Mouse (Mus musculus) cerebellum, adult 2 months (tissue): ENCODE data around the gene A3galt2. TPM values are rescaled to one million over a fixed set of nuclear protein-coding genes. Genes with fewer than 3 reads are reported as not detected.

Source experiments
- DNase-seq, 2 experiments: peaks; one replicate each; pipeline ENCODE4 v3.0.0; 2021
- H3K27ac ChIP-seq: fragments of 200-500 bp; 2 replicates; pipeline ENCODE4 v1.5.1; 2012; ENCODE audit warnings: low read length, control low read depth, inconsistent platforms; ENCODE audit not compliant: insufficient read depth
- H3K27me3 ChIP-seq: fragments of 200-500 bp; 2 replicates; pipeline ENCODE4 v1.6.1; 2012; ENCODE audit warnings: inconsistent platforms, mild to moderate bottlenecking, low read length, moderate library complexity; ENCODE audit not compliant: control insufficient read depth, insufficient read depth
- H3K4me1 ChIP-seq: fragments of 200-500 bp; 2 replicates; pipeline ENCODE4 v1.6.1; 2011; ENCODE audit warnings: low read length; ENCODE audit not compliant: control insufficient read depth, insufficient read depth
- H3K4me3 ChIP-seq: fragments of 200-500 bp; replicated peaks from 2 replicates; pipeline ENCODE3; 2011; ENCODE audit warnings: mild to moderate bottlenecking, low read depth, low read length, control low read depth; ENCODE audit not compliant: insufficient read depth
- CTCF ChIP-seq: fragments of 200-500 bp; IDR thresholded peaks from 2 replicates; pipeline ENCODE4 v1.5.1; 2011; ENCODE audit warnings: low read depth, mild to moderate bottlenecking, control low read depth, low read length, moderate library complexity, borderline replicate concordance; ENCODE audit not compliant: insufficient read depth
- POLR2A ChIP-seq: fragments of 200-500 bp; IDR thresholded peaks from 2 replicates; pipeline ENCODE4 v1.6.1; 2011; ENCODE audit warnings: low read length, control low read depth, borderline replicate concordance; ENCODE audit not compliant: insufficient read depth
- WGBS: fragments of 180-500 bp; shearing (Covaris S2); methylation state at CpG from one replicate; pipeline ENCODE4 v1.1.7; 2018; 5-methylcytosine and 5-hydroxymethylcytosine counted together
- polyA plus RNA-seq: library from polyadenylated mRNA; depleted of rRNA; stranded (reverse); fragments of >200 nt; gene quantifications from 2 replicates; pipeline ENCODE4 v1.2.3, GENCODE M21; 2012; rRNA removed

Gene A3galt2
- polyA plus RNA-seq, 1 experiment: 1.9 TPM

GRCm38 (mm10) chr4:128806043-128806826, 51.1 kb downstream of the A3galt2 start, which contains the start of gene Zfp362:
Zfp362 (minus strand) TSS chr4:128806045.
- no peak for TF ChIP-seq CTCF
- Histone ChIP-seq H3K4me3 (peak within 1 kb of the TSS; percentile 83), H3K27me3 (no peaks in the 10 kb centered on the region), H3K4me1 (peaks cover 26% of the 10 kb centered on the region), H3K27ac (peak within 1 kb of the TSS; percentile 51)
- peak; percentile 54 to 59 for DNase-seq
- WGBS: 4% methylated on average over 98 of the region's 111 CpGs

DNA sequence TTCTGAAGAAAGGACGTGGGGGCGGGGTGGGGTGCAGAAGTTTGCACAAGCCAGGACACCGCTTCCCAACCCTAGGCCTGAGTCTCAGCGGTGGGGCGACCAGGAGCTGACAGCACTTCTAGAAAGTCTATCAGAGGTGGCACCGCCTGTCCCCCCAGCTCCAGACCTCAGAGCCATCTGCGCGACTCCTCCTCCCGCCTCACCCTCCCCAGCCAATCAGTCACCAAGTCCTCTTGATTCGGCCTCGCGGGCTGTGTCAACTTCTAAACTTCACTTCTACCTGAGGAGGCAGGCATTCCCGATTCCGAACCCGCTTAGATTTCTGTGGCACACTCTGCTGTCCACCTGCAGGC, 51.6 kb downstream of the A3galt2 start:
- H3K4me3 ChIP-seq: peak overlapping the region; percentile 34
- no peak for TF ChIP-seq CTCF
- 0 out of 2 replicates have a peak, but pooled peaks have one; percentile 16 for TF ChIP-seq POLR2A
- H3K27ac ChIP-seq: no peak overlapping the region
- H3K4me1 ChIP-seq: peaks cover 26% of the 10 kb centered on the region
- H3K27me3 ChIP-seq: no peaks in the 10 kb centered on the region
- DNase-seq: peak; percentile 67 to 70
- WGBS: 1% methylated on average over 15 of the region's 15 CpGs

- 8% methylated on average over 16 of the region's 16 CpGs for WGBS
- Histone ChIP-seq H3K4me1 (peaks cover 6% of the 10 kb centered on the region), H3K27me3 (no peaks in the 10 kb centered on the region), H3K27ac (peak overlapping the region; percentile 51), H3K4me3 (peak overlapping the region; percentile 96)
- peak; percentile 60; the same call in 1 of the 2 replicates for TF ChIP-seq POLR2A
- TF ChIP-seq CTCF: no peak
- DNase-seq: peak; percentile 79 to 89
These were observed 56.4 kb downstream of the A3galt2 start for GRCm38 (mm10) chr4:128811382-128812056.

- peaks cover 4% of the 10 kb centered on the region for H3K4me1 ChIP-seq
- no peak overlapping the region for H3K27ac ChIP-seq
- DNase-seq: no peak
- no peak overlapping the region for H3K4me3 ChIP-seq
- 73% methylated on average over 7 of the region's 7 CpGs for WGBS
- H3K27me3 ChIP-seq: no peaks in the 10 kb centered on the region; the same call in 1 of the 2 replicates
- TF ChIP-seq POLR2A (no peak), CTCF (no peak)
These were observed 61.8 kb downstream of the A3galt2 start for GRCm38 (mm10) chr4:128817011-128817410.

Other genes starting within 250 kb of the A3galt2 start
- gene Zscan20, start 145.3 kb upstream of the A3galt2 start, polyA plus RNA-seq: 4.9 and 5.2 TPM in 2 replicates
- gene Tlr12, start 136.7 kb upstream of the A3galt2 start, polyA plus RNA-seq: 0.49 and 0.52 TPM in 2 replicates
- 133 and 144 TPM in 2 replicates for gene Phc2, start 100.7 kb upstream of the A3galt2 start, polyA plus RNA-seq
- 24.8 and 25.5 TPM in 2 replicates for gene Zfp362, start 50.7 kb downstream of the A3galt2 start, polyA plus RNA-seq
- gene Trim62, start 128.2 kb downstream of the A3galt2 start, polyA plus RNA-seq: 107 and 129 TPM in 2 replicates
- 64.6 TPM in 2 replicates for gene Azin2, start 207.1 kb downstream of the A3galt2 start, polyA plus RNA-seq
- gene Ak2, start 236.6 kb downstream of the A3galt2 start, polyA plus RNA-seq: 43.9 and 45.7 TPM in 2 replicates